Mouse (Mus musculus): ENCODE measurements around the gene Yif1a. TPM values are rescaled to one million over a fixed set of nuclear protein-coding genes. Genes with fewer than 3 reads are reported as not detected.

The Yif1a gene
- polyA plus RNA-seq, 1 experiment from 2014 or later: 61.6 TPM

- H3K4me3 ChIP-seq: no peak overlapping the region
- no peak for ATAC-seq (ENCODE audit: low FRiP score, low read depth)
- no peak overlapping the region for H3K4me2 ChIP-seq (replicated peaks)
- WGBS: 79% methylated on average over 6 of the region's 6 CpGs
- H3K36me3 ChIP-seq: no peaks in the 10 kb centered on the region
- peaks cover 31% of the 10 kb centered on the region for H3K4me1 ChIP-seq
- no peaks in the 10 kb centered on the region for H3K9me3 ChIP-seq
- no peak overlapping the region for H3K9ac ChIP-seq (replicated peaks)
- H3K27ac ChIP-seq (replicated peaks): no peak overlapping the region
- H3K27me3 ChIP-seq: peaks cover 43% of the 10 kb centered on the region
Observed at GRCm38 (mm10) chr19:5062446-5062845, 25.9 kb upstream of the Yif1a start.

DNA sequence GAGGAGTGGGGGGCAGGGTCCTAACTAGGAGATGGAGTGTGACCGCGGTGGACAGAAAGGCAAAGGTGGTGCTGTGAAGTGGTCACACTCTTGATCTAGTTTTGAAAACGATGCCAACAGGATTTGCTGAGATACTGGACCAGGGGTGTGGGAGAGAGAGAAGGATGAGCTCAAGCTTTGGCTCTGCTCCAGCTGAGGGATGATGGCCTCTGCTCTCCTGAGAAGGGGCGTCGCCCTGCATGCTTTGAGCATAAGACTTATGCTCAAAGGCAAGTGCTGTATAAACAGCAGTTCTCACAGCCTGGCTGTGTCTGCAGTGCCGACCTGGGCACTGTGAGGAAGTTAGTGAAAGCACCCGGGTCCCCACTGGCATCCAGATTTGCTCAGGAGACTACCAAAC is 23.2 kb upstream of the Yif1a start:
- Histone ChIP-seq H3K27ac (replicated peaks) (no peak overlapping the region), H3K4me1 (peaks cover 41% of the 10 kb centered on the region), H3K9ac (replicated peaks) (no peak overlapping the region), H3K4me2 (replicated peaks) (no peak overlapping the region), H3K27me3 (peaks cover 62% of the 10 kb centered on the region), H3K4me3 (no peak overlapping the region), H3K9me3 (no peaks in the 10 kb centered on the region), H3K36me3 (no peaks in the 10 kb centered on the region)
- whole genome bisulfite sequencing: 73% methylated on average over 7 of the region's 7 CpGs
- ATAC-seq (ENCODE audit: low FRiP score, low read depth): no peak

DNA sequence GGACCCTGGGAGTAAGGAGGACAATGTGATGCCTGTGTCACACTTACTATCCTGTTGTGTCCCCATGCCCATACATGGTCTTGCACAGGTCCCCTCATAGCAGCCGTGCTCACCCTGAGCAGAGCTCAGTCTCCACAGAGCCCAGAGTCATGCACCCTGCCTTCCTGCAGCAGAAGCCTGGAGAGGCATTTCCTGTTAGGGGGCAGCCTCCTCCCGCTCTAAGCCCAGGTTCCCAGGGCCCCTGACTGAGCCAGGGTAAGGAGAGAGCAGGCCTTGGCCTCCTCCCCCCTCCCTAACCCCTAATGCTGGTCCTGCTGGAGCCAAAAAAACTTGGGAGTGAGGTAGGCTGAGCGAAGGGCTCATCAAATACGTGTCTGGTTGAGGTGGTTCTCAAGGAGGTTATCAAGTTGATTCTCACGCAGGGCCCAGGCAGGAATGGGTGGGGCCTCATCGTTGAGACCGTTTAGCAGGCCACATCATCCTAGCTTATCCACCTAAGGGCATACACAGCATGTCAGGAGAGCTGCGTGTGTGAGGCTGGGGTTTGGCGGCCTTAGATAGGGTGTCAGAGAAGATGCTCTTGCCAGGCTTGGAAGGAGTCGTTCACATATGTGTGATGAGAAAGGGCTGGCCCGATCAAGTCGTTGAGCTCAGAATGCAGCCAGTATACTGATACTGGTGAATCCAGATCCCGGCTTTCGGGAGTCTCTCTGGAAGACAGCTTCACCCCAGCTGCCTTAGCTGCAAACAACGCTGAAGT is 21.1 kb upstream of the Yif1a start:
- Histone ChIP-seq H3K9ac (replicated peaks) (peak overlapping the region; percentile 64), H3K27ac (replicated peaks) (no peak overlapping the region), H3K4me2 (replicated peaks) (peak overlapping the region; percentile 86), H3K4me1 (peaks cover 48% of the 10 kb centered on the region), H3K27me3 (peaks cover 70% of the 10 kb centered on the region), H3K36me3 (no peaks in the 10 kb centered on the region), H3K9me3 (no peaks in the 10 kb centered on the region), H3K4me3 (peak overlapping the region; percentile 46)
- no peak for ATAC-seq (ENCODE audit: low FRiP score, low read depth)
- 9% methylated on average over 15 of the region's 15 CpGs for WGBS

DNA sequence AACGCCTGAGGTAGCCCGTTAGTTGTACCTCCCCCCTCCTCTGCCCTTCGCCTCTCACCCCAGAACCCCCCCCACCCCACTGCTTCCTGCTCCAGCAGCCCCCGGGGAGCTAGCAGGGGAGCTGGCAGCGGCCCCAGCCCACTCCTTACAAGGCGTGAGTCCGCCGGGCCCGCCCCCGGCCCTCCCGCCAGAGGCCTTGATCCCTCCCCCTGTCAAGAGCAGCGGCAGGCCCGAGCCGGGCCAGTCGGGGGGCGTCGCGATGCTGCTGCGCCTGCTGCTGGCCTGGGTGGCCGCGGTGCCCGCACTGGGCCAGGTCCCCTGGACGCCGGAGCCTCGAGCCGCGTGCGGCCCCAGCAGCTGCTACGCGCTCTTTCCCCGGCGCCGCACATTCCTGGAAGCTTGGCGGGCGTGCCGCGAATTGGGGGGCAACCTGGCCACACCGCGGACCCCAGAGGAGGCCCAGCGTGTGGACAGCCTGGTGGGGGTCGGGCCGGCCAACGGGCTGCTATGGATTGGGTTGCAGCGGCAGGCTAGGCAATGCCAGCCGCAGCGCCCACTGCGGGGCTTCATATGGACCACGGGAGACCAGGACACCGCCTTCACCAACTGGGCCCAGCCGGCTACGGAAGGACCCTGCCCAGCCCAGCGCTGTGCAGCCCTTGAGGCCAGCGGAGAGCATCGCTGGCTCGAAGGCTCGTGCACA is 20.3 kb upstream of the Yif1a start, which contains the start of gene Cd248:
Cd248 (plus strand) TSS at position 212 of the 703 bp plus-strand sequence.
- WGBS: 2% methylated on average over 53 of the region's 56 CpGs

GRCm38 (mm10) chr19:5068570-5069234 is 19.6 kb upstream of the Yif1a start:
- H3K36me3 ChIP-seq: no peaks in the 10 kb centered on the region
- WGBS: 42% methylated on average over 21 of the region's 21 CpGs
- no peak for ATAC-seq (ENCODE audit: low FRiP score, low read depth)
- H3K27me3 ChIP-seq: peaks cover 74% of the 10 kb centered on the region
- no peaks in the 10 kb centered on the region for H3K9me3 ChIP-seq
- H3K9ac ChIP-seq (replicated peaks): peak overlapping the region; percentile 64
- peak overlapping the region; percentile 46 for H3K4me3 ChIP-seq
- peak overlapping the region; percentile 86 for H3K4me2 ChIP-seq (replicated peaks)
- H3K4me1 ChIP-seq: peaks cover 57% of the 10 kb centered on the region
- H3K27ac ChIP-seq (replicated peaks): no peak overlapping the region

More for the DNA sequence above, 20.3 kb upstream of the Yif1a start, which contains the start of gene Cd248:
- H3K27me3 ChIP-seq: peaks cover 70% of the 10 kb centered on the region
- H3K9ac ChIP-seq (replicated peaks): peak within 1 kb of the TSS; percentile 64
- peak; percentile 10; the same call in 1 of the 2 replicates for ATAC-seq (ENCODE audit: low FRiP score, low read depth)
- peaks cover 56% of the 10 kb centered on the region for H3K4me1 ChIP-seq
- peak within 1 kb of the TSS; percentile 86 for H3K4me2 ChIP-seq (replicated peaks)
- no peaks in the 10 kb centered on the region for H3K36me3 ChIP-seq
- H3K4me3 ChIP-seq: peak within 1 kb of the TSS; percentile 46
- no peaks in the 10 kb centered on the region for H3K9me3 ChIP-seq
- peak within 1 kb of the TSS; percentile 22; the same call in 1 of the 2 replicates for H3K27ac ChIP-seq (replicated peaks)

DNA sequence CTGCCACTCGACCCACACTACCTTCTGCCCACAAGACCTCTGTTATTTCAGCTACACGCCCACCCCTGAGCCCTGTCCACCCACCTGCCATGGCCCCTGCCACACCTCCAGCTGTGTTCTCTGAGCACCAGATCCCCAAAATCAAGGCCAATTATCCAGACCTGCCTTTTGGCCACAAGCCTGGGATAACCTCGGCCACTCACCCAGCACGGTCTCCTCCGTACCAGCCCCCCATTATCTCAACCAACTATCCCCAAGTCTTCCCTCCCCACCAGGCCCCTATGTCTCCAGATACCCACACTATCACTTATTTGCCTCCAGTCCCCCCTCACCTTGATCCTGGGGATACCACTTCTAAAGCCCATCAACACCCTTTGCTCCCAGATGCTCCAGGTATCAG is 18.9 kb upstream of the Yif1a start:
- H3K27me3 ChIP-seq: peaks cover 82% of the 10 kb centered on the region

GRCm38 (mm10) chr19:5069978-5070377 is 18.4 kb upstream of the Yif1a start:
- peaks cover 57% of the 10 kb centered on the region for H3K4me1 ChIP-seq

More for the DNA sequence above, 18.9 kb upstream of the Yif1a start:
- no peaks in the 10 kb centered on the region for H3K9me3 ChIP-seq
- WGBS: 88% methylated on average over 5 of the region's 5 CpGs
- H3K27ac ChIP-seq (replicated peaks): no peak overlapping the region
- no peak overlapping the region; the same call in 1 of the 2 replicates for H3K4me2 ChIP-seq (replicated peaks)
- no peak for ATAC-seq (ENCODE audit: low FRiP score, low read depth)
- no peaks in the 10 kb centered on the region for H3K36me3 ChIP-seq
- H3K4me3 ChIP-seq: no peak overlapping the region
- H3K4me1 ChIP-seq: peaks cover 57% of the 10 kb centered on the region
- no peak overlapping the region for H3K9ac ChIP-seq (replicated peaks)

GRCm38 (mm10) chr19:5071077-5071476 is 17.3 kb upstream of the Yif1a start:
- no peaks in the 10 kb centered on the region for H3K36me3 ChIP-seq
- ATAC-seq (ENCODE audit: low FRiP score, low read depth): no peak
- H3K9me3 ChIP-seq: no peaks in the 10 kb centered on the region
- peak overlapping the region; percentile 54 for H3K9ac ChIP-seq (replicated peaks)
- H3K27me3 ChIP-seq: peaks cover 76% of the 10 kb centered on the region
- 7% methylated on average over 11 of the region's 11 CpGs for WGBS
- H3K4me1 ChIP-seq: peaks cover 57% of the 10 kb centered on the region
- H3K4me3 ChIP-seq: peak overlapping the region; percentile 40
- peak overlapping the region; percentile 66 for H3K27ac ChIP-seq (replicated peaks)
- peak overlapping the region; percentile 67 for H3K4me2 ChIP-seq (replicated peaks)

More at GRCm38 (mm10) chr19:5069978-5070377, 18.4 kb upstream of the Yif1a start:
- H3K9me3 ChIP-seq: no peaks in the 10 kb centered on the region
- WGBS: 76% methylated on average over 7 of the region's 7 CpGs
- no peak overlapping the region for H3K9ac ChIP-seq (replicated peaks)
- no peak overlapping the region for H3K4me3 ChIP-seq
- H3K27ac ChIP-seq (replicated peaks): no peak overlapping the region
- H3K4me2 ChIP-seq (replicated peaks): peak overlapping the region; percentile 17; the same call in 1 of the 2 replicates
- no peaks in the 10 kb centered on the region for H3K36me3 ChIP-seq
- peaks cover 82% of the 10 kb centered on the region for H3K27me3 ChIP-seq
- ATAC-seq (ENCODE audit: low FRiP score, low read depth): no peak

DNA sequence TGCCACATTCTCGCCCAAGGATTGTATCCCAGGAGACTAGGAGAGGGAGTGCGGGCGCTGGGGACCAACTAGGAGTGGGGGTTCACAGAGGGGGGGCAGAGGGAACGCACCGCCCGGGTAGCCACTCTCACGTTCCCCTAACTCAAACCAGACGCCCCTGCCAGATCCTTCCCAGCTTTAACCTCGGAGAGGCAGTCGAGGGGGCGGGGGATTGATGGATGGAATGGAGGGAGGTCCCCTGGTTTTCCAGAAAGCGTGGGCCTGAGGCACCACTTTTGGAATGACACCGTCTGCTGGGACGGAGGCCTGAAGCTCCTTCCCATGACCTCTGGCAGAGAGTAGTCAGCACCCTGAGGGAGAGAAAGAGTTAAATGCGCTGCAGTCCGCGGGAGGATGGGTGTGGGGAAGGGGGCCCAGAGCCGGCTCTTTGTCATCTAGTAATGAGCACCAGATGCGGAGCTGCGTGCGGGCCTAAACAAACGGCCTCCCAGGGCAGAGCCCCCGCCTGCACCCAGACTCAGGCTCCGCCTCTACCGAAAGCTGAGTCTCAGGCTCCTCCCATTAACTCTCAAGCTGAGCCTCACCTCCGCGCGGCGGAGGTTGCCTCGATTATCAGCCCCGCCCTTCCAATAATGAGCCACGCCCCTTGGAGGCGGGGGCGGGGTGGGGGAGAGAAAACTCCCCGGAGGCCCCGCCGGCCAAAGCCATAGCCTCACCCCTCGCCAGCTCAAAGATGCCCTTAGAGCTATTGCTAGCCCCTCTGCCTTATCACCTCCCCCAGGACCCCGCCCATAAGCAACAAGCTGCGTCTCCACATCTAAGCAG is 16.6 kb upstream of the Yif1a start:
- Histone ChIP-seq H3K9me3 (no peaks in the 10 kb centered on the region), H3K4me2 (replicated peaks) (peak overlapping the region; percentile 67), H3K27me3 (peaks cover 69% of the 10 kb centered on the region), H3K9ac (replicated peaks) (peak overlapping the region; percentile 54), H3K4me3 (peak overlapping the region; percentile 40), H3K36me3 (no peaks in the 10 kb centered on the region), H3K27ac (replicated peaks) (peak overlapping the region; percentile 66), H3K4me1 (peaks cover 57% of the 10 kb centered on the region)
- 1% methylated on average over 39 of the region's 40 CpGs for WGBS
- peak; percentile 85 for ATAC-seq (ENCODE audit: low FRiP score, low read depth)

- 0 out of 2 replicates have a peak overlapping the region, but pooled peaks have one; percentile 66 for H3K27ac ChIP-seq (replicated peaks)
- 3% methylated on average over 20 of the region's 20 CpGs for WGBS
- H3K4me3 ChIP-seq: peak overlapping the region; percentile 40
- H3K27me3 ChIP-seq: peaks cover 61% of the 10 kb centered on the region
- H3K4me2 ChIP-seq (replicated peaks): peak overlapping the region; percentile 67
- peaks cover 49% of the 10 kb centered on the region for H3K4me1 ChIP-seq
- H3K9ac ChIP-seq (replicated peaks): peak overlapping the region; percentile 54
- H3K36me3 ChIP-seq: no peaks in the 10 kb centered on the region
- peak; percentile 11 for ATAC-seq (ENCODE audit: low FRiP score, low read depth)
- H3K9me3 ChIP-seq: no peaks in the 10 kb centered on the region
Observed at GRCm38 (mm10) chr19:5072389-5073019, 15.8 kb upstream of the Yif1a start.

- WGBS: 2% methylated on average over 15 of the region's 15 CpGs
- Histone ChIP-seq H3K4me2 (replicated peaks) (peak overlapping the region; percentile 67), H3K9me3 (no peaks in the 10 kb centered on the region), H3K4me1 (peaks cover 44% of the 10 kb centered on the region), H3K36me3 (no peaks in the 10 kb centered on the region), H3K27me3 (peaks cover 56% of the 10 kb centered on the region), H3K27ac (replicated peaks) (no peak overlapping the region), H3K4me3 (peak overlapping the region; percentile 40), H3K9ac (replicated peaks) (no peak overlapping the region)
- peak; percentile 17; the same call in 1 of the 2 replicates for ATAC-seq (ENCODE audit: low FRiP score, low read depth)
Observed at GRCm38 (mm10) chr19:5073028-5073427, 15.3 kb upstream of the Yif1a start.

Measured in midbrain, embryonic 12.5 days (tissue).